Mouse (Mus musculus) heart, embryonic 16.5 days (tissue): ENCODE measurements around the gene Gm20671. TPM values are rescaled to one million over a fixed set of nuclear protein-coding genes. Genes with fewer than 3 reads are reported as not detected.
"Not testable (repeated sequence)": the region's sequence is repeated elsewhere in the genome, so short reads cannot be mapped to it uniquely, and the experiment has no call there.

Experiments
- ATAC-seq: fragments of 200-750 bp; cut with Nextera tagmentation; replicated peaks from 2 replicates; pipeline ENCODE4 v1.8.0; 2017; ENCODE audit warnings: moderate number of reproducible peaks; ENCODE audit not compliant: insufficient read depth, low FRiP score; ENCODE audit errors: extremely low read depth
- H3K27ac ChIP-seq: fragments of 300-500 bp; sonication (generic); 2 replicates; pipeline ENCODE4 v1.5.1; 2014; ENCODE audit warnings: mild to moderate bottlenecking, low read length, control low read depth, moderate library complexity
- H3K27me3 ChIP-seq: fragments of 300-500 bp; sonication (generic); 2 replicates; pipeline ENCODE4 v1.6.1; 2014; ENCODE audit warnings: low read length, mixed read lengths; ENCODE audit not compliant: control insufficient read depth, insufficient read depth
- H3K36me3 ChIP-seq: fragments of 300-500 bp; sonication (generic); 2 replicates; pipeline ENCODE4 v1.6.1; 2014; ENCODE audit not compliant: control insufficient read depth, insufficient read depth
- H3K4me1 ChIP-seq: fragments of 300-500 bp; sonication (generic); 2 replicates; pipeline ENCODE4 v1.6.1; 2014; ENCODE audit warnings: low read length, mixed read lengths; ENCODE audit not compliant: control insufficient read depth, insufficient read depth
- H3K4me2 ChIP-seq: fragments of 300-500 bp; sonication (generic); 2 replicates; pipeline ENCODE4 v1.6.1; 2014; ENCODE audit warnings: low read depth, mild to moderate bottlenecking, control low read depth, low read length
- H3K4me3 ChIP-seq: fragments of 300-500 bp; sonication (generic); 2 replicates; pipeline ENCODE4 v1.5.1; 2014; ENCODE audit warnings: mild to moderate bottlenecking, control low read depth, low read length
- H3K9ac ChIP-seq: fragments of 300-500 bp; sonication (generic); 2 replicates; pipeline ENCODE4 v1.6.1; 2014; ENCODE audit warnings: low read length, control low read depth
- H3K9me3 ChIP-seq: fragments of 300-500 bp; sonication (generic); replicated peaks from 2 replicates; pipeline ENCODE4 v1.6.1; 2016; ENCODE audit warnings: low read length; ENCODE audit not compliant: control insufficient read depth
- WGBS: fragments of 180-500 bp; shearing (Covaris S2); extraction: QIAGEN DNeasy Blood & Tissue Kit; methylation state at CpG from one replicate; pipeline ENCODE4 v1.1.7; 2014; 5-methylcytosine and 5-hydroxymethylcytosine counted together
- polyA plus RNA-seq: library from polyadenylated mRNA; unstranded; fragments of >200 nt; fragmentation: Nextera tagmentation; extraction: Ambion mirVana; gene quantifications from 2 replicates; pipeline ENCODE4 v1.2.1, GENCODE M21; 2015

Gm20671 gene
- polyA plus RNA-seq, 1 experiment from 2014 or later = not detected

GRCm38 (mm10) chr5:32767636-32768373, 59.1 kb downstream of the Gm20671 start:
- no peak for ATAC-seq
- no peaks in the 10 kb centered on the region for H3K4me1 ChIP-seq
- H3K27me3 ChIP-seq = no peaks in the 10 kb centered on the region
- no peaks in the 10 kb centered on the region for H3K9me3 ChIP-seq
- 96% methylated on average over 4 of the region's 4 CpGs for WGBS
- peaks cover 9% of the 10 kb centered on the region; the same call in 1 of the 2 replicates for H3K36me3 ChIP-seq
- no peak overlapping the region for H3K27ac ChIP-seq
- H3K9ac ChIP-seq = no peak overlapping the region
- H3K4me3 ChIP-seq = no peak overlapping the region
- H3K4me2 ChIP-seq = no peak overlapping the region

- no peaks in the 10 kb centered on the region for H3K9me3 ChIP-seq
- ATAC-seq = no peak
- WGBS = 73% methylated on average over 3 of the region's 3 CpGs
- H3K4me3 ChIP-seq = no peak overlapping the region
- H3K4me1 ChIP-seq = peaks cover 2% of the 10 kb centered on the region
- H3K36me3 ChIP-seq = 0 out of 2 replicates have a peak, but pooled peaks cover 5% of the 10 kb centered on the region
- no peak overlapping the region for H3K27ac ChIP-seq
- no peak overlapping the region for H3K4me2 ChIP-seq
- no peak overlapping the region for H3K9ac ChIP-seq
- H3K27me3 ChIP-seq = no peaks in the 10 kb centered on the region
Measured at GRCm38 (mm10) chr5:32767004-32767403, 59.9 kb downstream of the Gm20671 start.

- H3K9ac ChIP-seq = no peak overlapping the region
- 0 out of 2 replicates have a peak, but pooled peaks cover 5% of the 10 kb centered on the region for H3K36me3 ChIP-seq
- peaks cover 11% of the 10 kb centered on the region for H3K4me1 ChIP-seq
- no peaks in the 10 kb centered on the region for H3K27me3 ChIP-seq
- H3K9me3 ChIP-seq = no peaks in the 10 kb centered on the region
- no peak overlapping the region for H3K4me3 ChIP-seq
- no peak overlapping the region for H3K27ac ChIP-seq
- 70% methylated on average over 5 of the region's 5 CpGs for WGBS
- no peak overlapping the region for H3K4me2 ChIP-seq
- ATAC-seq = peak; percentile 64
Measured at GRCm38 (mm10) chr5:32761566-32762140, 65.3 kb downstream of the Gm20671 start.

- WGBS = 53% methylated on average over 3 of the region's 3 CpGs
- 0 out of 2 replicates have a peak, but pooled peaks have one; percentile 49 for ATAC-seq
- no peak overlapping the region for H3K27ac ChIP-seq
Measured at GRCm38 (mm10) chr5:32760787-32761186, 66.1 kb downstream of the Gm20671 start.

GRCm38 (mm10) chr5:32760352-32760751, 66.6 kb downstream of the Gm20671 start:
- not testable (repeated sequence) for H3K9me3 ChIP-seq, H3K9ac ChIP-seq, H3K4me2 ChIP-seq, ATAC-seq, H3K27me3 ChIP-seq, H3K4me3 ChIP-seq, H3K36me3 ChIP-seq, H3K27ac ChIP-seq
- peaks cover 11% of the 10 kb centered on the region for H3K4me1 ChIP-seq
- 92% methylated on average over 16 of the region's 18 CpGs for WGBS

More at GRCm38 (mm10) chr5:32760787-32761186, 66.1 kb downstream of the Gm20671 start:
- Histone ChIP-seq H3K4me1 (peaks cover 11% of the 10 kb centered on the region), H3K9ac (no peak overlapping the region), H3K4me3 (no peak overlapping the region), H3K9me3 (no peaks in the 10 kb centered on the region; the same call in 1 of the 2 replicates), H3K36me3 (0 out of 2 replicates have a peak, but pooled peaks cover 5% of the 10 kb centered on the region), H3K27me3 (no peaks in the 10 kb centered on the region), H3K4me2 (no peak overlapping the region)

- Histone ChIP-seq H3K27ac (no peak overlapping the region), H3K4me2 (no peak overlapping the region), H3K9me3 (no peaks in the 10 kb centered on the region; the same call in 1 of the 2 replicates), H3K4me1 (peaks cover 11% of the 10 kb centered on the region), H3K27me3 (no peaks in the 10 kb centered on the region), H3K4me3 (no peak overlapping the region), H3K9ac (no peak overlapping the region), H3K36me3 (0 out of 2 replicates have a peak, but pooled peaks cover 5% of the 10 kb centered on the region)
- ATAC-seq = no peak
- 74% methylated on average over 2 of the region's 2 CpGs for WGBS
Measured at GRCm38 (mm10) chr5:32759662-32760061, 67.2 kb downstream of the Gm20671 start.

GRCm38 (mm10) chr5:32756141-32756540, 70.8 kb downstream of the Gm20671 start:
- Histone ChIP-seq H3K4me3 (no peak overlapping the region), H3K27me3 (no peaks in the 10 kb centered on the region), H3K9ac (no peak overlapping the region)

GRCm38 (mm10) chr5:32751736-32752135, 75.2 kb downstream of the Gm20671 start:
- H3K4me2 ChIP-seq = no peak overlapping the region
- peaks cover 3% of the 10 kb centered on the region; the same call in 1 of the 2 replicates for H3K4me1 ChIP-seq
- ATAC-seq = no peak
- H3K27ac ChIP-seq = no peak overlapping the region
- H3K27me3 ChIP-seq = no peaks in the 10 kb centered on the region
- H3K4me3 ChIP-seq = no peak overlapping the region
- WGBS = 50% methylated on average over 2 of the region's 2 CpGs
- no peak overlapping the region for H3K9ac ChIP-seq
- H3K9me3 ChIP-seq = no peaks in the 10 kb centered on the region; the same call in 1 of the 2 replicates
- no peaks in the 10 kb centered on the region for H3K36me3 ChIP-seq

More at GRCm38 (mm10) chr5:32756141-32756540, 70.8 kb downstream of the Gm20671 start:
- 89% methylated on average over 8 of the region's 8 CpGs for WGBS
- Histone ChIP-seq H3K4me2 (no peak overlapping the region), H3K36me3 (no peaks in the 10 kb centered on the region), H3K4me1 (0 out of 2 replicates have a peak, but pooled peaks cover 2% of the 10 kb centered on the region), H3K9me3 (no peaks in the 10 kb centered on the region; the same call in 1 of the 2 replicates), H3K27ac (no peak overlapping the region)
- no peak for ATAC-seq

- Histone ChIP-seq H3K9ac (no peak overlapping the region), H3K4me3 (no peak overlapping the region), H3K27me3 (no peaks in the 10 kb centered on the region), H3K27ac (no peak overlapping the region), H3K4me1 (peaks cover 11% of the 10 kb centered on the region), H3K4me2 (no peak overlapping the region), H3K36me3 (no peaks in the 10 kb centered on the region), H3K9me3 (no peaks in the 10 kb centered on the region)
- WGBS = 79% methylated on average over 6 of the region's 6 CpGs
- no peak for ATAC-seq
Measured at GRCm38 (mm10) chr5:32748936-32749335, 78.0 kb downstream of the Gm20671 start.
